Mouse (Mus musculus) adrenal gland, postnatal 14 days (tissue): Measurements from ENCODE around the gene Col4a3. TPM values are rescaled to one million over a fixed set of nuclear protein-coding genes. Genes with fewer than 3 reads are reported as not detected.

Experiments
- DNase-seq: peaks from one replicate; pipeline ENCODE4 v3.0.0; 2021; ENCODE audit warnings: mixed read lengths
- long read RNA-seq, 2 experiments: library from polyadenylated mRNA; stranded (forward); transcript quantifications; one replicate each; pipeline ENCODE4 v2.0.0; 2021
- total RNA-seq: library from RNA; stranded (reverse); gene quantifications from 2 replicates; pipeline ENCODE4 v1.2.3, GENCODE M21; 2021

The Col4a3 gene
- 3.5 and 3.9 TPM in 2 replicates for total RNA-seq
- long read RNA-seq, experiment 1 = 0 reads
- long read RNA-seq, experiment 2 = 0 reads

DNA sequence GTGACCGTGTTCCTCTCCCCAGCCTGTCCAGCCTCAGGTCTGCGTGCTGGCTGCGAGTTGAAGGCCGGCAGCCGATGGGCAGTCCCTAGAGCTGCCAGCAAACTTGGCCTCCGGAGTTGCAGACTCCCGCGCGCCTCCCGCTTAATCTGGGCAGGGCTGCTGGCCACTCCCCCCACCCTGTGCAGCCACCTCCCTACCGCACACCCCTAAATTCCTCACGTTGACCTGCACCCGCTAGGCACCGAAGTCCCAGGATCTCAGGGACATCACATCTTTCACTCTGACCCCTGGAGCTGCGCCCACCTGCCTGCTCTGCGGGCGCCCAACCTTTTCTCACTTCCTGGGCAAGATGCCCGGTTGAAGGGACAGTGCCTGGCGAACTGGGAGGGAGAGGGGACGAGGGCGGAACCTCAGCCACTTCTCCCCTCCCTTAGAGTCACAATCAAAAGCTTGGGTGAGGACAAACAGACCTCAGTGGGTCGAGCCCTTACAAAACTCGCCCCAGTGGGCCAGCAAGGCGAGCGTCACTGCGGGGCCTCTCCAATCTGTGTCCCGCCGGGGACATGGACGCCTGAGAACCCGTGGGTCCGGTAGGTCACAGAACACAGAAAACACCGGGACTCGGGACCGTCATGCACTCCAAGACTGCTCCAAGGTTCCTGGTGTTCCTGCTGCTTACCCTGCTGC lies at the start of gene Col4a3, which contains the start of gene Col4a4:
Gene Col4a3 (plus strand): TSS at position 209 of the 687 bp plus-strand sequence.
Gene Col4a4 (minus strand): TSS at position 137 of the 687 bp plus-strand sequence.
- peak; percentile 74 for DNase-seq

DNA sequence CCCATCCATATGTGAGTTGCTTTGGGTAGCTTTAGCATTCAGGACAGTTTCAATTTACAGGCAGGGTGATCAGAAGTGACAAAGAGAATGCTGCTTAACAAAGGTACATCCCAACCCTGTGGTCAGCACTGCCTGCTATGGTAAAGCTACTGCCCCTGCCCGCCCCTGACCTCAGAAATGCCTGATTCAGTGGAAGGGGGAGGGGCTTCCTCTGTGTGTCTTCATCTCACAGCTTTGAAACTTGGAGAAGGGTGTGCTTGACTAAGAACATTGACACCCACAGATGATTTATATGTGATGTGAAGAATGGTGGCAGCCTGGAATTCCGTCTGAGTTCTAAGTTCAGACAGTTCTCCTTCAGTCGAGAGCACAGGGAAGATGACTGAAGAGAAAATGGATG lies 48.9 kb upstream of the Col4a3 start:
- no peak for DNase-seq

DNA sequence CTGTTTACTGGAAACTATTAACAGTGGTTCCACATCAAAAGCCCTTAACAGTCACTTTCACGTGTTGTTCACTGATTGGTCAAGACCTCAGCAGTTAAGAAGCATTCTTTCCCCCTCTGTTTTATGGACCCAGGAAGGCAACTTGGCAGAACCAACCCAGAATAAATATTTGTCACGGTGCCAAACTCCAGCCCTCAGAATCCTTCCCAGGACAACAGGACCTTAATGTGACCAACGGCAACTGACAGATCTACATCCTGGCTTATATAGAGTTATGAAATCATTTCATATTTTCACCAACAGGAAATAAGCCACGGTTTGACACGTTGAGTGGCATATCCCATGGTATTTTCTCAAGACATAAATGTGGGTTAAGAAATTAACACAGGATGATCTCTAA lies 46.7 kb upstream of the Col4a3 start:
- DNase-seq = no peak

DNA sequence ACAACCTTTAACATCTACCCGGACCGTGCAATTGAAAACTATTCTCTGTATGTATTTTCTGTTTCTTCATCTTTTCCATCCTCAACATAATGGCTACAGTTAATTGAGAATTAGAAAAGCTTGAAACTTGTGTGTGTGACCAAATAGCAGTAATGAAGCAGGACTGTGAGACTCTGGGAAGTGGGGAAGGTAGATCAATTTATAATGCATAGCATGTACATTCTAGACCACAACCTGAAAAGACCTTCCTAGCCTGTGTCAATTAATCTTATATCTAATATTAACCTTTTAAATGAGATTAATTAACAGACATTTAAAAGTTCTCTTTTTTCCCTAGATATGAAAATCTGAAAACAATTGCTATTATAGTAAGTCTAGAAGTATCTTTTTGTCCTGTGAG lies 42.8 kb upstream of the Col4a3 start:
- no peak for DNase-seq

DNA sequence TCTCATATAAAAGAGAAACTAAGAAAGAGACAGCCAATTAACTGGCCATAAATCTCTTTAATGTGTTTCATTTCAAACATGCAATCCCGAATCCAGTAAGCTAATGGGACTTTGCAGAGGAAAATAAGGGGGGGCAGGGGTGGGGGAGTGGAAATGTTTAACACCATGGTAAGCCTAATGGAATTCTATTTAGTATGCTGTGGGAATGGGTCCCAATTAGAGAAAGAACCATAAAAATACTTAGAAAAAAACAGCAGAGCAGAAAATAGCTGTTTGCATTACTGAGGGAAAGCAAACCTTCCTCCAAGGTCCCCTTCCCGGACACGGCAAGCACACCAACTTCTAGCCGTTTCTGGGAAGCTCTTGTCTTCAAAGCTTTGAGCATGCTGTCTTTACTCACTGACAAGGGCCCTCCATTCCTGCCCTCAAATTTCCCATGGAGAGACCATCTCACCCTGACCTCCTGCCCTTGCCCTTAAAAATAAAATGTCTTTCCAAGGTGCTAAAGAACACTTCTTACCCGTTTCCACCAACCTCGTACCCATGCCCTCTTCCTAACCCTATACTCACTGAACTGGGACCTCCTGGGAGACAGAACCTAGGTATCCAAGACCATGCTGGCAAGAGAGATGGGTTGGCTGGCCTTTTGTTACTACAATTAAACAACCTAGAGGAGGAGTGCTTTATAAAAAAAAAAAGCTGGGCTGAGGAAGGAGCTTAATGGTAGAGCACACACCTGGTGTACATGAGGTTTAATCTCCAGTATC lies 42.1 kb upstream of the Col4a3 start:
- DNase-seq = no peak

DNA sequence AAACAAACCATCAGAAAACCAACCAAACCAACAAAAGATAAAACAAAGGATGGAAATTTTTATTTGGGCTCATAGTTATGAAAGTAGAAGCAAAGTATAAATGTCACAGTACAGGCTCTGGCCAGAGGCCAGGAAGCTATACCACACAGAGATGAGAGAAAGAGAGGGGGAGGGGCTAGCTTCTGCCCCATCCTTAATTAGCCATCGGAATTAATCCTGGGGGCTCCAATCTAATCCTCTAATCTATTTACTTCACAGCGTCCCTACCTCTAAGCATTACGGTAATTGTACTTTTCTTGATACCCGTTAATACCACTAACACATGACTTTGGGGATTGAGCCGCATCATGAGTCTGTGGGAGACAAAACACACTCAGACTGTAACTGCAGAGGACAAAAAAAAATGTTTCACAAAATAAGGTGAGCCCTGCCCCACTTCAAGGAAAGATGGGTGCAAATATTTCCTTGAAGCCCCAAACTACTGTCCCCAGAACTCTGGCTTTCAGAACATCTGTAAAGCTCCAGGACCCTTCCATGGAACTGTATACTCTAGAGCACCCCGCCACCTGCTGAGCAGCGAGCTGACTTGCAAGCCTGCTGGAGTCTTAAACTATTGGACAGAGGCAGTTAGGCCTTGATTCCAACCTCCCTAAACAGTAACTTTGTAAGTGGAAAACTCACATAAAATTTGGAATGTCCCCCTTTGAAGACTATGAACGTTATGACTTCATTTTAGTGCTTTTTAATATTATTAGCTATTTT lies 41.3 kb upstream of the Col4a3 start:
- DNase-seq = no peak

DNA sequence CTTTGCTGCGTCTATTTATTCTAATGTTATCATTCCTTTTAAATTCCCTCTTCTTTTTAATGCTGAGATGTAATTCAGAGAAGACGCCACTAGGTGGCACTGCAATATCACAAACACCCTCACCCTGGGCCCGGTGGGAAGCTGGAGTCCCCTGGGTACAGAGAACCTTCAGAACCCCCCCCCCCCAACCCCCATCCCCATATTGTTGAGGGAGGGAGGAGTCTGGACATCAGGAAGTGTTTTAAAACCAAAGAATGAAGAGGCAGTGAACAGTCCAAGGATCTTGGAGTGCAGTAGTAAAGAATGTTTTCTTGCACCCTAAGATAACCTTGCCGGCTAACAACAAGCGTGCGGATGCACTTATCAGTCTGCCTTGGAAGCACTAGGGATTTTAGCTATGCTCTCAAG lies 32.3 kb upstream of the Col4a3 start:
- peak; percentile 31 for DNase-seq

DNA sequence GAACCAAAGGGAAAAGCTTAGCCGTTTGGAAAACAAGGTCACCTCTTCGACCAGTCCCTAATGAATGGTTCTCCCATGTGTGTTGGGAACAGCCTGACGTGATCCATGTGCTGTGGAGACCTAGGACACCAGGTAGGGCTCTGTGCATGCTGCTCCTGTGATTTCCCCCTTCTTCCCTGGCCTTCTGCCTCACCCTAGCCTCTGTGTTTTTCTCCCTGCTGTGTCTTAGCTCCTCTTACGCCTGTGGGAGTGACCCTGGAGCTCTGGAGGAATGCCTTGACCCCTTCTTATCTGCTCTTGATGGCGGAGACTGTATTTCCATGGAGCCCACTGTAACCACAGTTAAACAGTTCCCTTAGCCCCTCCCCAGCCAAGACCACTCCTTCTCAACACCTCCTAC lies 31.8 kb upstream of the Col4a3 start:
- no peak for DNase-seq

DNA sequence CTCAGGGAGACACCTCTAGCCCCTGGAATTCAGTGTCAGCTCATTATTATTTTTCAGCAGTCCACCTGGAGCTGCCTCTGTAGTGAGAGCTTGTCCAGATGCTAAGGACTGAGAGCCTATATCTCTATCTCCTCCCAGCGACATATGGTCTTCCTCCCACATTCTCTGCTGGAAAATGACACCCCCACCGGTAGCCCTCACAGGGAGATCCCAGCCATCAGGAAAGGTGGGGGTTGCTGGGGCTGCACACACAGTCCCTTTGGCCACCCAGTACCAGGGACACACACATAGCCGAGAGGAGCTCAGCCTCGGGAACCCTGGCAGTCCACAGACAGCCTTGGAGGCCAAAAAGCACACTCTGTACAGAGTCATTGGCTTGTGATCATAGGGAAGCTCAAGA lies 26.5 kb upstream of the Col4a3 start:
- DNase-seq = no peak

DNA sequence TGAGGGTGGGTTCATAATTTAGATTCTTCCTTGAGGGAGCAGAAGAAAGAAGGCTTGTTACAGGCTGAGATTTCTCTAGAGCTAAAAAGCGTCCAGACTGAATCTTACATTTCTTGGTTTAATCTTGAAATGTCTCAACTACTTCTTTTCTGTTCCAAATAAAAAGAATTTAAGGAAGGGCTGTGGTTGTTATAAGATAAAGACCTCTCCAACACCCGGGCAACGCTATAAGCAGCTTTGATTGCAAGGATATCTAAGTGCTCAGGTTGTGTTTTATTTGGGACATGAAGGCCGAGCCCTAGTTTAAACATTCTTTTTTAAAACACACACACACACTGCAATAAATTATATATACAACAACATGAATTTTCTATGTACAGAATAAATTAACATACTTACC lies 17.3 kb upstream of the Col4a3 start:
- DNase-seq = no peak

DNA sequence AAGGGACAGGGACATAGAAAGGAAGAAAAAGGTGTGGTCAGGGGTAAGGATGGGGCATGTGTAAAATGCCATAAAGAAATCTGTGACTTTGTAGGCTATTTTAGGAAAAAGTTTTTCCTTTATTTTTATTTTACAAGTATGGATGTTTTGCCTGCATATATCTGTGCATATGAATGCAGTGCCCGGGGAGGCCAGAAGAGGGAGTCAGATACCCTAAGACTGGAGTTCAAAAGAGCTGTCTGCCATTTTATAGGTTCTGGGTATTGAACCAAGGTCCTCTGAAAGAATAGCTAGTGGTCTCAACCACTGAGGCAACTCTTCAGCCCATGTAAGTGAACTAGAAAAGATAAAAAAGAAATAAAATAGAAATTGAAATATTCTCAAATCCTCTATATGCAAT lies 15.0 kb upstream of the Col4a3 start:
- peak; percentile 33 for DNase-seq

DNA sequence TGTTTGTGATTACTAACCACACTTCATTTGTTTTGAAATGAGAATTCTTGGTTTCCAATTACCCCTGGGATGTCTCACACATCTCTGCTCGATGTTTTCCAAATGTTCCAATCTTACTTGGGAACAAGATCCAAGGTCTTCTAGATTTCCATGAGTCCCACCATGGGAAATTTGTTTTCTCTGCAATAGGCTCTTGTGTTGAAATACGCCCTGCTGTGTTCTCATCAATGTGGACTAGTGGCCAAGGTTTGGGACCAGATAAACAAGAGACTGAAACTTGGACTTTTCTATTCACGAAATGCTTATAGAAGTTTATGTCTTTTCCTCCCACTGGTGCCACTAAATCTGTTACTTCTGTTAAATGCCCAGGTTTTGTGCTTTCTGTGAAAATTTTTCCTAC lies 11.0 kb upstream of the Col4a3 start:
- no peak for DNase-seq

DNA sequence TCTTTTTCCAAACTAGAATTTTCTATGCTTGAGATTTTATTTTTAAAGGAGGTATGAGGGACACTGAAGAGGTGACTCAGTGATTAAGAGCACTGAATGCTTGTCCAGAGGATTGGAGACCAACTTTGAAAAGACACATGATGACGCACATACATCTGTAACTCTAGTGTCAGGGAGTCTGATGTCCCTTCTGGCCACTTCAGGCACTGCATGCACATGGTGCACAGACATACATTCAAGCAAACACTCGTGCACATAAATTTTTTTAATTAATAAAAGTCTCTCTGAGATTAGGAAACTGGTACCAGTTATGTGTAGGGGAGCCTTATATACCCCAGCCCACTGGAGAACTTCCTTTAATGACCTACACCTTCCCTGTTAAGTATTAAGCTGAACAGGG lies 10.5 kb upstream of the Col4a3 start:
- DNase-seq = no peak

DNA sequence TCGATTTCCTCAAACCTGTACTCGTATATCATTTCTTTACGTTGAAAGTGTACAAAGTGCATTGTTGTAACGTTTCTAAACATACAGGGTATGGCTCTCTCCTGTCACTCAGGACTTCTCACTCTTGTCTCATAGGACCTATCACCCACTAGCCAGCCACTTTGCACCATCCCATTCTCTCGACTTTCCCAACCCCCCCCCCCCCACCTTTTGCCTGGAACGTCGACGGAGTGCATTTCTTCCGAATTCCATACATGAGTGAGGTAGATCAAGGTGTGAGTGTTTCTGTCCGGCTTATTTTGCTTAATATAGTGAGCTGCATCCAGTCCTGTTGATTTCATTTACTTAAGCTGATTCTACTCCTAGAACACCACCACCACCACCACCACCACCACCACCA lies 9.4 kb upstream of the Col4a3 start:
- DNase-seq = no peak

DNA sequence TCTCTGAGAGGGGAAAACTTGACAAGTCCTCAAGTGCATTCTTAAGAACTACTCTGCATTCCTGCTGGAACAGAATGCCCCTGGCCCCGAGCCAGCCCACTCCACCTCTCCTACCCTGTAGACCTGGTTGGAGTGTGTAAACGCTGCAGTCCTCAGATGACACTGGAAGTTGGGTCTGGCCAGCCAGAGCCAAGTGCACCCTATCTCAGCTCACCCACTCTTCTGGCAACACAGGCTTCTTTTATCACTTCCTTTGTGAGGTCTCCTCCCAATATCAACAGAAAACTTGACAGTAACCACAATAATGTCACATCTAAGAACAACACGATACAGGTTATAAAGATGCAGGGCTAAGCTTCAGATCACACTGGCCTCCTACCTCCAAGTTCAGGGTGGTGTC lies 8.8 kb upstream of the Col4a3 start:
- peak; percentile 42 for DNase-seq

DNA sequence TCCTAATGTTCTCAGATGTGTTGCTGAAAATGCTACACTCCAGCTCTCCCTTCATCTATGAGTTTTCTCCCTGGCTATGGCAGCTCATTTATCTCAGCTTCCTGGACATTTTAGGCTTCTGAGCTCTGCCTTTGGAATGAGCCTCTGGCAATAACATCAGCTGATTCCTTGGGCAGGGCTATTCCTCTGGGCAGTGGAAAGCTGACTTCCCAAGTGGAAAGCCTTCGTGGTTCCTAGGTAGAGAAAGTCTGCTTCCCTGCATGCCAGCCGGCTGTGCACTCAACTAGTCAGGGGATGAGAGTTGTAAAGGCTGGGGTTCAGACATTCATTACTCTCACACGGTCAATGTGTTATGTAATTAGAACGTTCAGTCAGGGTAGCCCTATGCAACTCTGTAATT lies 8.4 kb upstream of the Col4a3 start:
- no peak for DNase-seq

DNA sequence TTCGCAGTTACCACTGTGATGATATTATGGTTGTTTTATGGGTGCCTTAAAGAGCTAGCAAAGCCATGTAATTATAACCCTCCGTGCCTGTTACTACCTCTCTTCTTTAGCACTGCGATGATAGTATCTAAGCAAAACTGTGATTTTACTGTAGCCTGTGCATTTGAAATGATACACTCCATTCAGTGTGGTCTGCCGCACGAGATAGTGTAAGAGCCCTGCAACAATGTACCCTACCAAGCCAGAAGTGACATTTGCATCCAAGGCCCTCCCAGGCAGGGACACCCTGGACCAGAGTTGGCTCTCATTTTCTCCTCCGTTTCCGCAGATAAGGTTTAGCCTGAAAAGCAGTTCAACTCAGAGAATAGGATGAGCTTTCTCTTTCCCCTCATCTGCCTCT lies 740 bp upstream of the Col4a3 start:
- DNase-seq = no peak

DNA sequence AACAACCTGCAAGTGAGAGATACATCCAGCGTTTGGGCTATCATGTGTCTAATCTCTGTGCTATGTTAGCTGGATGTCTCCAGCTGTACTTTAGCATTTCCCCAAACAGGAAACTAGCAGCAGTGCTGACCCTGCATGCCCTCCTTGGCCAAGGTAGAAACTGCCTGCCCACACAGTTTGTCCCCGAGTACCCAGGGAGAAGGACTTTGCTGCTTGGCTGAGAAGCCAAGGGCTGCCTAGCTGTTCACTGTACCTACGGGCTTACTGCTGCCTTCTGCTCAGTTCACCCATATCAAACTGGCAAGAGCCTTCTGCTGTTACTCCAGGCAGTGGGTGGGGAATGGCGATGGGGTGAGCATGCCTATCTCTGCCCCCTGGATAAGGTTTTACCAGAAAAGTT lies 3.5 kb downstream of the Col4a3 start:
- no peak for DNase-seq

DNA sequence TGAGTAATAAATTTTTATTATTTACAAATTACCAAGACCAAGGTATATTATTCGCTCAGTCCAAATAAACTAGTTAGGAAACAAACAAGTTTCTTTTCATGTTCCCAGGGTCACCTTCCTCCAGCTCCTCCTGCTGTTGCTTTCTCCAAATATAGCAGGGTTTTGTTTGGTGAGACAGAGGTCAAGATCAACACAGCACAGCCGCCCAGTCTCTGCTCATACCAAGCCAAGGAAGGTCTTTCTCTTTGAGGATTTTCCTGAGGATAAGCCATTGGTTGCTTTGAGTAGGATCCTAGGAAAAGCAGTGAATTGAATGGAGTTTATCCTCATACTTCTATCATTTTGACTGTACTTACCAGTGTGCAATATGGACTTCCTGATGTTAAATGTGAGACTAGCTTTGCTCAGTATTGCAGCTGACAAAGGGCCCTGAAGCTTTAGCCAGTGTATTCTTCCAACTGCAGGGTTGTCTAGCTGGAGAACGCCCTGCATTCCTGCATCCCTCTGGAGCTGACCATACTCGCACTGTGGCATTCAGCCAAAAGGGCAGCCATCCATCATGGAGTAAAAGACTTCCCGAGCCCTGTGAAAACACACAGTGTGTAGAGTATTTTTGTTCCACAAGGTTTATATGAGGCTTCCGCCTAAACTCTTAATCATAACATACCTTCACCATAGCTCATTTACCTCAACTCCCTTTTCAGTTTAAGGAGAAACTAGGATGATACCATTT lies 10.3 kb downstream of the Col4a3 start:
- peak; percentile 79 for DNase-seq

DNA sequence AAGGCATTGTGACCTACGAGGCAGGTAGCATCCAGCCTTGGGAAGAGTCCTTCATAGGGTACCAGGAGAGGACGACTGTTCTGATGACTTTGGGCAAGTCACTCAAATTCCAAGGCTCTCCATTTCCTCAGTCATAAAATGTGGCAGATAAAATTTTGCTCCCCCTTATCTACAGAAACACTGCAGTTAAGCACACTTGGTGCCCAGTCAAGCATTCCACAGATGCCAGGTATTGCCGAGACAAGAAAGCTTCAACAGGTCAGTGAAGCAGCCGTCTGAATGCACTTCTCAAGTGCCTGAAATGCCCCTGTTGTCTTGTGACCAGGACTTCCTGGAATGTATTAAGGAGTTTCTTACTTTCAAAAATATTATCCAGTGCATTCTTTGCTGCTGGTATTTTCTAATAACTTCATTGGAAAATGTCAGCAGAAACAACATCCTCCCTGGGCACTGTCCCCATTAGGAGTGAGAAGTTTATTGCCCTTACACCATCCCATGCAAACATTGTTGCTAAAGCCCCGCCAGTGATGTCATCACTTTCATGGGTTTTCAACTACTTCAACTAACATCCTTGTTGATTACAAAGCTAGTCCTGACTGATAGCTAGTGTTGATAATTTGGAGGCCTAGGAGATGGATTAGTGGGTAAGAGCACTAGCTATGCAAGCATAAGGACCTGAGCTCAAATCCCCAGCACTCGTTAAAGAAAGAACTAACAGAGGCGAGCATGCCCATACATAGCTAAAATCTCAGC lies 16.7 kb downstream of the Col4a3 start:
- no peak for DNase-seq

DNA sequence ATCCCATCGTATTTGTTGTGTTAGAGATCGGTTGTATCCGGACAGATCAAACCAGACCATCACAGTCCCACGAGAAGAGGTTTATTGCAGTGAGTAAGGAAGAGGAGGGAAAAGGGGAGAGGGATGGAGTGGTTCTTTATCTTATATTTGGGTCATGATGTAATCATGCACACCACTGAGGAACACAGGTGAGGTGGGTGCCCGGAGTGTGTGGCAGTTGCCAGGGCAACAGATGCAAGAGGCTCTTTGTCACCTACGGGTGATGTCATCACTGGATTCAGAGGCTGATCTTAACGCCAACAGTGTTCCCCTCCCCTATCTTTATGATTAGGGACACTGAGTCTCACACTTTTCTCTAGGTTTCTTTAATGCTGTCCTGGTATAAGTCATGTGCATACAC lies 18.6 kb downstream of the Col4a3 start:
- DNase-seq = no peak

DNA sequence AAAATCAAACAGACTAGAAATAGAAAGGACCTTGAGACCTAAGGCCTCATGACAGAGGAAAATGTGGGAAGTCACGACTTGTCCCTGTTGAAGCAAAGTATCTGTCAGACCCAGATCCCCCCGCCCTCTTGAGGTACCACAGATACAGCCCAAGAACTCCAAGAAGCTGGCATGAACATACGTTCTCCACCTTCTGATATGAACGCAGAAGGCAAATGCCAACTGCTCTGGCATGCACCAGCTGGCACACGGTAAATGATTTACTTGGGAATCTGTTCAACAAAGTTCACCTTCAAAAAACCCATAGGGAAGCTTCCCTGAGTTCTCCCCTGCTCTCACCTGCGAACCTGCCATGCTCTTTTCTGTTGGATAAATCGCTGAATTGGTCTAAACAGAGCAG lies 19.1 kb downstream of the Col4a3 start:
- DNase-seq = no peak
